Mouse (Mus musculus) limb, embryonic 15.5 days (tissue): ENCODE data around the gene Pnlip. TPM values are rescaled to one million over a fixed set of nuclear protein-coding genes. Genes with fewer than 3 reads are reported as not detected.
A peak's percentile ranks its signal among the peaks of the same experiment; 100 is the strongest.

Source experiments
- ATAC-seq: fragments of 200-750 bp; cut with Nextera tagmentation; 2 replicates; pipeline ENCODE4 v1.8.0; 2017; ENCODE audit warnings: low read depth, moderate TSS enrichment; ENCODE audit not compliant: insufficient number of reproducible peaks, low FRiP score, low TSS enrichment
- H3K27ac ChIP-seq: fragments of 300-500 bp; sonication (generic); 2 replicates; pipeline ENCODE4 v1.5.1; 2015; ENCODE audit warnings: moderate library complexity, mild to moderate bottlenecking, inconsistent platforms
- H3K27me3 ChIP-seq: fragments of 300-500 bp; sonication (generic); 2 replicates; pipeline ENCODE4 v1.6.1; 2015; ENCODE audit warnings: inconsistent platforms
- H3K36me3 ChIP-seq: fragments of 300-500 bp; sonication (generic); 2 replicates; pipeline ENCODE4 v1.6.1; 2015; ENCODE audit warnings: inconsistent platforms
- H3K4me1 ChIP-seq: fragments of 300-500 bp; sonication (generic); 2 replicates; pipeline ENCODE4 v1.6.1; 2015; ENCODE audit warnings: inconsistent platforms
- H3K4me2 ChIP-seq: fragments of 300-500 bp; sonication (generic); 2 replicates; pipeline ENCODE4 v1.6.1; 2015; ENCODE audit warnings: mild to moderate bottlenecking, inconsistent platforms
- H3K4me3 ChIP-seq: fragments of 300-500 bp; sonication (generic); 2 replicates; pipeline ENCODE4 v1.5.1; 2015; ENCODE audit warnings: mild to moderate bottlenecking, inconsistent platforms
- H3K9ac ChIP-seq: fragments of 300-500 bp; sonication (generic); 2 replicates; pipeline ENCODE4 v1.6.1; 2015; ENCODE audit warnings: inconsistent platforms
- H3K9me3 ChIP-seq: fragments of 300-500 bp; sonication (generic); 2 replicates; pipeline ENCODE4 v1.6.1; 2016; ENCODE audit warnings: inconsistent platforms
- WGBS: fragments of 180-500 bp; shearing (Covaris S2); methylation state at CpG from one replicate; pipeline ENCODE4 v1.1.7; 2015; 5-methylcytosine and 5-hydroxymethylcytosine counted together
- polyA plus RNA-seq: library from polyadenylated mRNA; unstranded; fragments of >200 nt; fragmentation: Nextera tagmentation; extraction: Ambion mirVana; gene quantifications from 2 replicates; pipeline ENCODE4 v1.2.1, GENCODE M21; 2015

Gene Pnlip
- not detected in 2 replicates for polyA plus RNA-seq

- Histone ChIP-seq H3K4me3 (no peak within 1 kb of the TSS), H3K36me3 (no peaks in the 10 kb centered on the region), H3K27me3 (no peaks in the 10 kb centered on the region), H3K9me3 (no peaks in the 10 kb centered on the region), H3K27ac (no peak within 1 kb of the TSS), H3K4me2 (no peak within 1 kb of the TSS), H3K4me1 (no peaks in the 10 kb centered on the region), H3K9ac (no peak within 1 kb of the TSS)
- WGBS = 72% methylated on average over 5 of the region's 5 CpGs
- ATAC-seq = no peak
These were observed at the start of gene Pnlip for GRCm38 (mm10) chr19:58652198-58652597. Gene Pnlip, plus strand, starts transcription at chr19:58652498.

- no peak for ATAC-seq
- H3K9ac ChIP-seq = no peak overlapping the region
- H3K9me3 ChIP-seq = no peaks in the 10 kb centered on the region
- no peaks in the 10 kb centered on the region for H3K36me3 ChIP-seq
- no peaks in the 10 kb centered on the region for H3K27me3 ChIP-seq
- H3K27ac ChIP-seq = no peak overlapping the region
- WGBS = 48% methylated on average over 1 of the region's 1 CpGs
- H3K4me1 ChIP-seq = no peaks in the 10 kb centered on the region
- no peak overlapping the region for H3K4me3 ChIP-seq
- H3K4me2 ChIP-seq = no peak overlapping the region
These were observed 42.6 kb upstream of the Pnlip start for GRCm38 (mm10) chr19:58609716-58610115.

DNA sequence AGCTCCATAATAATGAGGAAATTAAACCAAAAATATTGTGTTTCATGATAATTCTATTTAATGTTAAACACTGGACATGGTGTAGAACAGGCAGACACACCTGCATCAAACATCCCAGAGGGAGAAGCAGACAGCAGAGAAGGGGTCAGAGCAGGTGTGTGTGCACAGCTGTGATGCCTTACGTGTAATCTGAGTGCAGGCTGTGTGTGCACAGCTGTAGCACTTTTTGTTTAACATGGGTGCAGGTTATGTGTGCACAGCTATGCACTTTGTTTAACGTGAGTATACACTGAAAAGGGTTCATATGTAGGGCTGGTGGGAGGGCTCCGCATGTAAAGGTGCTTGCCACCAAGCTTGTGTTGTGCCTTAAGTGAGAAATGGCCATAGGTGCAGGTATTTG, 39.6 kb upstream of the Pnlip start:
- WGBS = 65% methylated on average over 3 of the region's 3 CpGs
- no peak overlapping the region for H3K27ac ChIP-seq
- no peak for ATAC-seq
- H3K9ac ChIP-seq = no peak overlapping the region
- H3K36me3 ChIP-seq = no peaks in the 10 kb centered on the region
- H3K4me3 ChIP-seq = no peak overlapping the region
- no peaks in the 10 kb centered on the region for H3K27me3 ChIP-seq
- H3K4me1 ChIP-seq = no peaks in the 10 kb centered on the region
- H3K9me3 ChIP-seq = no peaks in the 10 kb centered on the region
- H3K4me2 ChIP-seq = no peak overlapping the region

DNA sequence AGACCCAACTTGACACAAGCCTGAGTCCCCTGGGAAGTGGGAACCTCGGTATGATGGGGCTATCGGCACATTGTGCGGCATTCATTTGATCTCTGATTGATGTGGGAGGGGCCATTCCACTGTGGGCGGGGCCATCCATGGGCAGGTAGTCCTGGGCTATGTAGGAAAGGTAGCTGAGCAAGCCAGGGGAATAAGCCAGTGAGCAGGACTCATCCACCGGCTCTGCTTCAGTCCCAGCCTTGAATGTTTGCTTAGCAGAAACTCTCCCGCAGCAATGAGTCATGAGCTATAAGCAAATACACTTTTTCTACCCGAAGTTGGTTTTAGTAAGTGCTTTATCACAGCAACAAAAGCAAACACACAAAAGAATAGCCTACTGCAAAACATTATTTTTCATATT, 35.7 kb upstream of the Pnlip start:
- Histone ChIP-seq H3K4me3 (no peak overlapping the region), H3K36me3 (no peaks in the 10 kb centered on the region), H3K9ac (no peak overlapping the region), H3K4me2 (no peak overlapping the region), H3K27me3 (no peaks in the 10 kb centered on the region), H3K9me3 (no peaks in the 10 kb centered on the region), H3K27ac (no peak overlapping the region), H3K4me1 (no peaks in the 10 kb centered on the region)
- 80% methylated on average over 7 of the region's 7 CpGs for WGBS
- no peak for ATAC-seq

GRCm38 (mm10) chr19:58620661-58621060, 31.6 kb upstream of the Pnlip start:
- Histone ChIP-seq H3K36me3 (no peaks in the 10 kb centered on the region), H3K27me3 (no peaks in the 10 kb centered on the region), H3K4me1 (no peaks in the 10 kb centered on the region), H3K9me3 (no peaks in the 10 kb centered on the region), H3K4me2 (no peak overlapping the region), H3K4me3 (no peak overlapping the region), H3K9ac (no peak overlapping the region), H3K27ac (no peak overlapping the region)
- 70% methylated on average over 3 of the region's 3 CpGs for WGBS
- ATAC-seq = no peak

DNA sequence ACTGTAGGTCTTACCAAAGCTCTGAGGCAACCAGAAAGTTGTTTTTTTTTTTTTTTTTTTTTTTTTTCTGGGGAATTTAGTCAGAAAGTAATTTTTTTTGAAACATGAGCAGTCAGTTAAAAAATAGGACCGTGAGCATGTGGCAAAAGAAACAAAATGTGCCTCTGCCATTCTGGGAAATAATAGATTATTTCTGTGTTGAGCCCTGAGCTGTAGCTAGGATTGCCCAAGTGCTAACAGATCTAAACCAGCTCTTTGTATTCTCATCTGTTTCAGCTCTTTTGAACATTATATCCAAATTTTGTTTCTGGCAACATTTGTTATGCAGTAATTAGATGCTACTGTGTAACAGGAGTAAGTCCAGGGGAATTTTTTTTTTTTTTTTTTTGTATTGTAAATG, 30.7 kb upstream of the Pnlip start:
- Histone ChIP-seq H3K27ac (no peak overlapping the region), H3K9me3 (no peaks in the 10 kb centered on the region), H3K9ac (no peak overlapping the region), H3K27me3 (no peaks in the 10 kb centered on the region), H3K4me1 (no peaks in the 10 kb centered on the region), H3K36me3 (no peaks in the 10 kb centered on the region), H3K4me3 (no peak overlapping the region), H3K4me2 (no peak overlapping the region)
- ATAC-seq = no peak
- WGBS = 40% methylated on average over 1 of the region's 1 CpGs

DNA sequence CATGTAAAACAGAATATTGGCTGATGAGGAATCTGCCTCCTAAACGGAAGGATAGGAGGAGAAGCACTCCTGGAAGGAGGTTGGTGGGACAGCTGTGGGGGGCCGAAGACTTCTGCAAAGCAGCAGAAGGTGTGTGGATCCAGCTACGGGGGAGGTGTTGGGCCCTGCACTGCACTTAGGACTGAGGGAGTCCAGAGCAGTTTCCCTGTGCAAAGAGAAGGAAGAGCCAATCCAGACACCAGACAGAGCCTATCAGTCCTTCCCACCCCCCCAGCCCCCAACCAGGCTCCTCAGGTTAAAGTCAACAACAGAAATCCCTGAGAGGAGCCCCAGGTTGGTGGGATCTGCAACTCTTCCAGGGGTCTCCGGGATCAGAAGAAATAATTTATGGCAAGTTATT, 27.5 kb upstream of the Pnlip start:
- Histone ChIP-seq H3K9me3 (no peaks in the 10 kb centered on the region), H3K4me3 (no peak overlapping the region), H3K9ac (no peak overlapping the region), H3K27me3 (no peaks in the 10 kb centered on the region), H3K4me1 (0 out of 2 replicates have a peak, but pooled peaks cover 4% of the 10 kb centered on the region), H3K4me2 (no peak overlapping the region), H3K36me3 (no peaks in the 10 kb centered on the region), H3K27ac (0 out of 2 replicates have a peak overlapping the region, but pooled peaks have one; percentile 9)
- 56% methylated on average over 4 of the region's 4 CpGs for WGBS
- ATAC-seq = no peak

GRCm38 (mm10) chr19:58625254-58625947, 26.9 kb upstream of the Pnlip start:
- H3K27me3 ChIP-seq = no peaks in the 10 kb centered on the region
- 0 out of 2 replicates have a peak, but pooled peaks cover 4% of the 10 kb centered on the region for H3K4me1 ChIP-seq
- 0 out of 2 replicates have a peak overlapping the region, but pooled peaks have one; percentile 9 for H3K27ac ChIP-seq
- H3K9me3 ChIP-seq = no peaks in the 10 kb centered on the region
- no peak overlapping the region for H3K9ac ChIP-seq
- no peak overlapping the region for H3K4me3 ChIP-seq
- 58% methylated on average over 9 of the region's 9 CpGs for whole genome bisulfite sequencing
- ATAC-seq = no peak
- no peak overlapping the region for H3K4me2 ChIP-seq
- no peaks in the 10 kb centered on the region for H3K36me3 ChIP-seq

- peak overlapping the region; percentile 20; the same call in 1 of the 2 replicates for H3K4me2 ChIP-seq
- no peak overlapping the region for H3K4me3 ChIP-seq
- 0 out of 2 replicates have a peak, but pooled peaks cover 4% of the 10 kb centered on the region for H3K4me1 ChIP-seq
- H3K36me3 ChIP-seq = no peaks in the 10 kb centered on the region
- ATAC-seq = no peak
- H3K27me3 ChIP-seq = no peaks in the 10 kb centered on the region
- no peak overlapping the region for H3K9ac ChIP-seq
- H3K27ac ChIP-seq = 0 out of 2 replicates have a peak overlapping the region, but pooled peaks have one; percentile 4
- no peaks in the 10 kb centered on the region for H3K9me3 ChIP-seq
- 34% methylated on average over 22 of the region's 22 CpGs for WGBS
These were observed 24.6 kb upstream of the Pnlip start for GRCm38 (mm10) chr19:58627406-58628337.

DNA sequence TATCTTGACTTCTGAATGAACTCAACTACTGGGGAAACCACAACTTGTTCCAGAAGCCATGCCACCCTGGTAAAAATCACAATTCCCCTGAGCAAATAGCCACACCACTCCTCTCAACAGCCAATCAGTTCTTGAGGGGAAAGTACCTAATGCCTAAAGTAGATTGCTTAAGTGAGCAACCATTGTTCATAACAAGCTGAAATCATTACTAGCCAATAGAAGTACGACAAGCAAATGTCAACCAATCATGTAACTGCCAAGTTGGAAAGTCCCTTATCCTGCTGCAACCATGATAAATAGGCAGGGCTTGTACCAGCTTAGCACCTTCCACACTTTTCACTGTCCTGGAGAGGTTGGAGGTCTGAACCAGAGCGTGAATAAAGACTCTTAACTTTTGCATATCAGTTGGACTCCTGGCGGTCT, 22.9 kb upstream of the Pnlip start:
- Histone ChIP-seq H3K36me3 (no peaks in the 10 kb centered on the region), H3K4me3 (no peak overlapping the region), H3K4me2 (no peak overlapping the region), H3K27me3 (no peaks in the 10 kb centered on the region), H3K4me1 (0 out of 2 replicates have a peak, but pooled peaks cover 4% of the 10 kb centered on the region), H3K9ac (no peak overlapping the region), H3K27ac (no peak overlapping the region), H3K9me3 (no peaks in the 10 kb centered on the region)
- no peak for ATAC-seq
- WGBS = 85% methylated on average over 3 of the region's 3 CpGs

DNA sequence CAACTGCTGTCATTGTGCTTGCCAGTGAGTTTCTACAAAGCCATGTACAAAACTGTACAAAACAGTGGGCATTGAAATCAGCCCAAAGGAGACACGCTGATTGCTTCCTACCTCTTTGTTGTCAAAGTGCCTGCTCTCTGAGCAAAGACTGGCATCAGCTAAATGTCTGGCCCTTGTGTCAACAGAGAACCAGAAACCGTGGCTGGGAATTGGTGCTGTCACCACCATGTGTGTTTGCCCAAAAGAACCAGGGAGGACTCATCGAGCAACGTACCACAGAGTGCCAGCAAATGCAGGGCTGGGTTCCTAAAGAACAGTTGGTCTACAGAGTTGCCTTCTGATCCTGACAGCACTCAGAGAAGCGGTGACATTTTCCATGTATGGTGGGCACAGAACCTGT, 2.3 kb upstream of the Pnlip start:
- H3K9ac ChIP-seq = no peak overlapping the region
- H3K4me1 ChIP-seq = no peaks in the 10 kb centered on the region
- no peak for ATAC-seq
- H3K4me3 ChIP-seq = no peak overlapping the region
- no peaks in the 10 kb centered on the region for H3K27me3 ChIP-seq
- H3K4me2 ChIP-seq = no peak overlapping the region
- no peak overlapping the region for H3K27ac ChIP-seq
- no peaks in the 10 kb centered on the region for H3K9me3 ChIP-seq
- 85% methylated on average over 5 of the region's 5 CpGs for WGBS
- H3K36me3 ChIP-seq = no peaks in the 10 kb centered on the region

GRCm38 (mm10) chr19:58662098-58662497, 9.8 kb downstream of the Pnlip start:
- Histone ChIP-seq H3K9ac (no peak overlapping the region), H3K27me3 (no peaks in the 10 kb centered on the region), H3K36me3 (no peaks in the 10 kb centered on the region), H3K9me3 (no peaks in the 10 kb centered on the region), H3K4me3 (no peak overlapping the region), H3K4me2 (no peak overlapping the region), H3K4me1 (no peaks in the 10 kb centered on the region), H3K27ac (no peak overlapping the region)
- WGBS = 64% methylated on average over 4 of the region's 4 CpGs
- no peak for ATAC-seq
